8 mouse cellular contexts compared by ENCODE assay signal in the genomic region with DNA sequence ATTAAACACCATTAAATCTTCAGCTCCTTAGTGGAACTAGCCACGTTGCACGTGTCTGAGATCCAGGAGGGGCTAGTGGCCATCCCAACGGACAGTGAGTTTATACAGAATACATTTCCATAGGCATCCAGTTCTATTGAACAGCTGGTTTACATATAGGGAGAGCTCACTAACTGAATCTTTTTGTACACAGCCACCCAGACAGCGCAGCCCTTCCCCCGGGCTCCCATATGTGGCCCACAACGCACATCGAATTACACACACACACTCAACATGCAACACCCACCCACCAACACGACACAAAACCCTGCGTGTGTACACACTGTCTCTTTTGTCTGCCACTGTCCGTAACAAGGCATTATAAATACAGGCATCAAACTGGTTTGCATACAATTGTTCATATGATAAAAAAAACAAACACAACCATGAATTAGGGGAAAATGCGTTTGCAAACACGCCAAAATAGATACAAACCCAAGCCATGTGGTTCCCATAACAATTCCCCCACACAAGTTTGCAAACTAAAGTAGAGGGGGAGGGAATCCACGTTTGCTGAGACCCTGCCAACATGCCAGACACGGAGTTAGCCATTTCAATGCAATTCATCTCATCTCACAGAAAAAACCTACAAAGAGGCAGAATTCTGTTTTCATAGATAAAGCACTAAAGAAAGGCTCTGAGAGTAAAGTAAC. TPM values are rescaled to one million over a fixed set of nuclear protein-coding genes. Genes with fewer than 3 reads are reported as not detected.
DNase-seq lines count a peak whose midpoint lies in the region; ATAC-seq and TF ChIP-seq lines count a peak whose summit lies in the region.

No protein-coding gene starts in this region.

- no peak overlapping the region for H3K9ac ChIP-seq in CH12.LX (ENCODE audit: insufficient read depth, low read depth)
- no peak overlapping the region for H3K9ac ChIP-seq in liver, postnatal 0 days (replicated peaks)

- peaks cover 8 to 28% of the 10 kb centered on the region in 2 experiments for H3K4me1 ChIP-seq in CH12.LX (ENCODE audit: control insufficient read depth in 1 of 2, insufficient read depth in 2 of 2)
- H3K4me1 ChIP-seq in hindbrain, embryonic 10.5 days (replicated peaks) = peaks cover 35% of the 10 kb centered on the region
- peaks cover 11% of the 10 kb centered on the region for H3K4me1 ChIP-seq in liver, postnatal 0 days (ENCODE audit: insufficient read depth)
- peaks cover 2% of the 10 kb centered on the region; the same call in 1 of the 2 replicates for H3K4me1 ChIP-seq in lung, adult 2 months (ENCODE audit: control insufficient read depth, insufficient read depth, low read length)

- DNase-seq in gastrocnemius, adult 2 months = no peak
- DNase-seq in gastrocnemius, postnatal 36 days = no peak
- no peak for DNase-seq in CH12.LX (ENCODE audit: extremely low read depth)
- DNase-seq in hindbrain, embryonic 10.5 days (ENCODE audit: low spot score) = no peak
- no peak for DNase-seq in liver, postnatal 0 days
- no peak for DNase-seq in urinary bladder, postnatal 25 days (ENCODE audit: low spot score)
- DNase-seq in testis, postnatal 10 days (ENCODE audit: low spot score) = no peak
- no peak for DNase-seq in lung, adult 2 months

- no peak for ATAC-seq in liver, postnatal 0 days

- H3K27me3 ChIP-seq in CH12.LX (replicated peaks) = peaks cover 24% of the 10 kb centered on the region
- H3K27me3 ChIP-seq in hindbrain, embryonic 10.5 days (ENCODE audit: insufficient read depth, poor library complexity, severe bottlenecking) = peaks cover 19% of the 10 kb centered on the region
- 0 out of 2 replicates have a peak, but pooled peaks cover 3% of the 10 kb centered on the region for H3K27me3 ChIP-seq in liver, postnatal 0 days (ENCODE audit: insufficient read depth, low read length)

- WGBS in hindbrain, embryonic 10.5 days = 63% methylated on average over 14 of the region's 14 CpGs
- 58% methylated on average over 14 of the region's 14 CpGs for WGBS in liver, postnatal 0 days (ENCODE audit: insufficient replicate concordance)
- 54% methylated on average over 14 of the region's 14 CpGs for WGBS in lung, adult 2 months

- intact Hi-C loops in gastrocnemius, adult 2 months (cut with DNase I) = no loop called here
- intact Hi-C loops in gastrocnemius, postnatal 36 days (cut with DNase I) = no loop called here

- dilution Hi-C loops in CH12.LX (cut with MboI; ENCODE audit: extremely low pct_ligation_motif_present, extremely low pct_unique_long_range_greater_than_20kb, low sequenced_read_pairs) = no loop called here

- H3K4me3 ChIP-seq in gastrocnemius, adult 2 months = peak overlapping the region; percentile 65
- no peak overlapping the region for H3K4me3 ChIP-seq in CH12.LX (replicated peaks in 1 of 3; ENCODE audit: low read depth in 2 of 3, low read length in 2 of 3, poor library complexity in 1 of 3)
- peak overlapping the region; percentile 52 for H3K4me3 ChIP-seq in hindbrain, embryonic 10.5 days
- peak overlapping the region; percentile 34; the same call in 1 of the 2 replicates for H3K4me3 ChIP-seq in liver, postnatal 0 days (ENCODE audit: low read depth, low read length)
- H3K4me3 ChIP-seq in lung, adult 2 months (replicated peaks; ENCODE audit: extremely low read depth, low read depth, low read length) = no peak overlapping the region

- H3K27ac ChIP-seq in gastrocnemius, adult 2 months = no peak overlapping the region
- H3K27ac ChIP-seq in CH12.LX (ENCODE audit: insufficient read depth, low read depth) = no peak overlapping the region
- peak overlapping the region; percentile 77 for H3K27ac ChIP-seq in hindbrain, embryonic 10.5 days
- H3K27ac ChIP-seq in liver, postnatal 0 days (ENCODE audit: low read depth) = no peak overlapping the region

- peaks cover 0 to 4% of the 10 kb centered on the region in 2 experiments for H3K36me3 ChIP-seq in CH12.LX (replicated peaks in 1 of 2; ENCODE audit: control insufficient read depth in 1 of 2, insufficient read depth in 1 of 2, low read length in 1 of 2)
- peaks cover 3% of the 10 kb centered on the region; the same call in 1 of the 2 replicates for H3K36me3 ChIP-seq in hindbrain, embryonic 10.5 days
- H3K36me3 ChIP-seq in liver, postnatal 0 days (replicated peaks; ENCODE audit: insufficient read depth, low read length) = no peaks in the 10 kb centered on the region; the same call in 1 of the 2 replicates

- TF ChIP-seq EP300 in CH12.LX (IDR thresholded peaks at IDR 0.05; ENCODE audit: low read length) = no peak
- TF ChIP-seq EP300 in liver, postnatal 0 days (IDR thresholded peaks at IDR 0.05; ENCODE audit: low read depth) = no peak

- no peak for TF ChIP-seq RAD21 in CH12.LX (IDR thresholded peaks at IDR 0.05; ENCODE audit: low read depth, low read length)

- no peak for TF ChIP-seq CTCF in gastrocnemius, adult 2 months (IDR thresholded peaks at IDR 0.05)
- TF ChIP-seq CTCF in CH12.LX (conservative IDR thresholded peaks at IDR 0.05 in 1 of 2, IDR thresholded peaks at IDR 0.05 in 1 of 2; ENCODE audit: low read depth in 2 of 2, low read length in 2 of 2) = no peak
- no peak for TF ChIP-seq CTCF in liver, postnatal 0 days (IDR thresholded peaks at IDR 0.05; ENCODE audit: low read depth)
- no peak for TF ChIP-seq CTCF in lung, adult 2 months (IDR thresholded peaks at IDR 0.05; ENCODE audit: insufficient read depth, low read length)

- H3K4me2 ChIP-seq in CH12.LX (ENCODE audit: insufficient read depth, low read depth, poor library complexity, severe bottlenecking) = peak overlapping the region; percentile 62; the same call in 1 of the 2 replicates
- peak overlapping the region; percentile 65 for H3K4me2 ChIP-seq in liver, postnatal 0 days (ENCODE audit: low read depth, low read length)

- in situ Hi-C loops in CH12.LX (cut with MboI; ENCODE audit: low pct_ligation_motif_present, low pct_unique_long_range_greater_than_20kb, low sequenced_read_pairs) = no loop called here

- peaks cover 11% of the 10 kb centered on the region for H3K9me3 ChIP-seq in CH12.LX (replicated peaks; ENCODE audit: low read length)
- H3K9me3 ChIP-seq in hindbrain, embryonic 10.5 days = 0 out of 2 replicates have a peak, but pooled peaks cover 3% of the 10 kb centered on the region
- H3K9me3 ChIP-seq in liver, postnatal 0 days (ENCODE audit: low read length) = no peaks in the 10 kb centered on the region

- no peak for TF ChIP-seq POLR2A in CH12.LX (IDR thresholded peaks at IDR 0.05; ENCODE audit: low read depth, low read length)
- TF ChIP-seq POLR2A in lung, adult 2 months (IDR thresholded peaks at IDR 0.05; ENCODE audit: borderline replicate concordance, extremely low read depth, low read depth, low read length) = no peak

- H3K79me2 ChIP-seq in CH12.LX (replicated peaks; ENCODE audit: control insufficient read depth, extremely low read depth, insufficient read depth, poor library complexity, severe bottlenecking) = peaks cover 3% of the 10 kb centered on the region; the same call in 1 of the 2 replicates

TF ChIP-seq in CH12.LX, 34 proteins besides CTCF, POLR2A, EP300 and RAD21 (continues in another document):
- TF ChIP-seq UBTF (IDR thresholded peaks at IDR 0.05; ENCODE audit: low read depth, low read length) (no peak), MAZ (IDR thresholded peaks at IDR 0.05; ENCODE audit: low read depth, low read length) (no peak)

RNA-seq across cellular contexts. Expression of a gene that starts 3.0 kb away (rescaled TPM):
- total RNA-seq in gastrocnemius, adult 2 months (2021) = not detected
- total RNA-seq in gastrocnemius, postnatal 36 days (2021) = not detected
- total RNA-seq in CH12.LX (2012; rRNA removed) = 25.6 and 26.2 TPM in 2 replicates
- 9.7 and 11.4 TPM in 2 replicates for total RNA-seq in CH12.LX (2014; rRNA removed)
- polyA plus RNA-seq in CH12.LX (2012; ENCODE audit: insufficient read length, low read depth) = 34.0 and 35.2 TPM in 2 replicates
- 20.9 and 28.3 TPM in 2 replicates for polyA plus RNA-seq in hindbrain, embryonic 10.5 days (2016; fragmentation: Nextera tagmentation; extraction: Ambion mirVana)
- 4.7 and 4.9 TPM in 2 replicates for polyA plus RNA-seq in liver, postnatal 0 days (2015; fragmentation: Nextera tagmentation; extraction: Ambion mirVana)
- polyA plus RNA-seq in lung, adult 2 months (2012; rRNA removed) = 0.65 and 0.68 TPM in 2 replicates

RNA-seq across cellular contexts. Expression of a gene that starts 15.8 kb away (rescaled TPM):
- total RNA-seq in gastrocnemius, adult 2 months (2021) = 10 to 100 TPM; 78.3 to 78.7 TPM
- total RNA-seq in gastrocnemius, postnatal 36 days (2021) = 10 to 100 TPM; 62.2 to 78.7 TPM
- total RNA-seq in CH12.LX (2012; rRNA removed) = 49.6 and 49.9 TPM in 2 replicates
- total RNA-seq in CH12.LX (2014; rRNA removed) = 23.3 and 24.9 TPM in 2 replicates
- polyA plus RNA-seq in CH12.LX (2012; ENCODE audit: insufficient read length, low read depth) = 46.4 and 53.9 TPM in 2 replicates
- 70.3 and 101 TPM in 2 replicates for polyA plus RNA-seq in hindbrain, embryonic 10.5 days (2016; fragmentation: Nextera tagmentation; extraction: Ambion mirVana)
- polyA plus RNA-seq in liver, postnatal 0 days (2015; fragmentation: Nextera tagmentation; extraction: Ambion mirVana) = 17.7 and 17.8 TPM in 2 replicates
- polyA plus RNA-seq in lung, adult 2 months (2012; rRNA removed) = 140 and 160 TPM in 2 replicates

RNA-seq across cellular contexts. Expression of a gene that starts 22.8 kb away (rescaled TPM):
- total RNA-seq in gastrocnemius, adult 2 months (2021) = 10 to 100 TPM; 78.2 to 80.4 TPM
- 10 to 100 TPM; 76.7 to 88.7 TPM for total RNA-seq in gastrocnemius, postnatal 36 days (2021)
- 0.04 TPM in 1 of 2 replicates, not detected in the other for total RNA-seq in CH12.LX (2012; rRNA removed)
- not detected in 2 replicates for total RNA-seq in CH12.LX (2014; rRNA removed)
- polyA plus RNA-seq in CH12.LX (2012; ENCODE audit: insufficient read length, low read depth) = not detected in 2 replicates
- polyA plus RNA-seq in hindbrain, embryonic 10.5 days (2016; fragmentation: Nextera tagmentation; extraction: Ambion mirVana) = 0.08 TPM in 1 of 2 replicates, not detected in the other
- not detected in 2 replicates for polyA plus RNA-seq in liver, postnatal 0 days (2015; fragmentation: Nextera tagmentation; extraction: Ambion mirVana)
- 0.15 and 1.8 TPM in 2 replicates for polyA plus RNA-seq in lung, adult 2 months (2012; rRNA removed)

RNA-seq across cellular contexts. Expression of a gene that starts 39.0 kb away (rescaled TPM):
- 10 to 100 TPM; 13.9 to 15.7 TPM for total RNA-seq in gastrocnemius, adult 2 months (2021)
- total RNA-seq in gastrocnemius, postnatal 36 days (2021) = 10 to 100 TPM; 12.7 to 13.5 TPM
- total RNA-seq in CH12.LX (2012; rRNA removed) (27.8 and 31.0 TPM in 2 replicates), CH12.LX (2014; rRNA removed) (24.8 and 27.0 TPM in 2 replicates)
- polyA plus RNA-seq in CH12.LX (2012; ENCODE audit: insufficient read length, low read depth) = 32.4 and 32.9 TPM in 2 replicates
- polyA plus RNA-seq in hindbrain, embryonic 10.5 days (2016; fragmentation: Nextera tagmentation; extraction: Ambion mirVana) = 52.3 and 69.6 TPM in 2 replicates
- 19.4 and 20.8 TPM in 2 replicates for polyA plus RNA-seq in liver, postnatal 0 days (2015; fragmentation: Nextera tagmentation; extraction: Ambion mirVana)
- 46.3 and 53.4 TPM in 2 replicates for polyA plus RNA-seq in lung, adult 2 months (2012; rRNA removed)

RNA-seq across cellular contexts. Expression of a gene that starts 50.7 kb away (rescaled TPM):
- total RNA-seq in gastrocnemius, adult 2 months (2021) = 10 to 100 TPM; 12.0 to 12.6 TPM
- 10 to 100 TPM; 11.4 to 11.9 TPM for total RNA-seq in gastrocnemius, postnatal 36 days (2021)
- total RNA-seq in CH12.LX (2012; rRNA removed) = 46.6 and 51.3 TPM in 2 replicates
- 38.3 and 40.7 TPM in 2 replicates for total RNA-seq in CH12.LX (2014; rRNA removed)
- 52.0 and 59.0 TPM in 2 replicates for polyA plus RNA-seq in CH12.LX (2012; ENCODE audit: insufficient read length, low read depth)
- polyA plus RNA-seq in hindbrain, embryonic 10.5 days (2016; fragmentation: Nextera tagmentation; extraction: Ambion mirVana) = 16.8 and 18.7 TPM in 2 replicates
- polyA plus RNA-seq in liver, postnatal 0 days (2015; fragmentation: Nextera tagmentation; extraction: Ambion mirVana) = 4.5 and 4.6 TPM in 2 replicates
- 33.1 and 38.8 TPM in 2 replicates for polyA plus RNA-seq in lung, adult 2 months (2012; rRNA removed)

Comparison
In these comparisons a context has a peak if more than half of its experiments do, and no peak if none do; other contexts are left out.
1. H3K4me3 ChIP-seq: peak in gastrocnemius, adult 2 months (single experiment), hindbrain, embryonic 10.5 days (single experiment) and liver, postnatal 0 days (single experiment); none in CH12.LX (0 of 3) and lung, adult 2 months (single experiment).